Comparison of ENCODE assay signal across 7 mouse cellular contexts in the genomic region with DNA sequence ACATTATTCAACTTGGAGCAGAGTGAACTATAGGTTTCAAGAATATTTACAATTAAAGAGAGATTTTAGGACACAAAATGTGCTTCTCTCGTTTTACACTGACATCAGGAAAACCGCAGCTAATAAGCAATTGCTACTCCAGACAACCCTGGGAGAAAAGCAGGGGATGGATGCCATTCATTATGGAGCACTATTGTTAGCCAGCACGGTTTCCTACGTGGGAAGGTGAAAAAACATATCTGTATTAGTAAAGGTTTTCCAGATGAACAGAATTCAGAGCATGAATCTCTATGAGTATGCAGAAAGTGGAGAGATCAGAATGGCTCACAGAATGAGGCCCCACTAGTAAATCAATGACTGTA.
DNase-seq lines count a peak whose midpoint lies in the region; ATAC-seq lines count a peak whose summit lies in the region.
"Not testable (repeated sequence)": the region's sequence is repeated elsewhere in the genome, so short reads cannot be mapped to it uniquely, and the experiment has no call there.

No protein-coding gene starts in this region.

- H3K4me2 ChIP-seq in forebrain, embryonic 11.5 days (ENCODE audit: low read depth, low read length, severe bottlenecking), result peak overlapping the region; percentile 29; the same call in 1 of the 2 replicates
- H3K4me2 ChIP-seq in heart, embryonic 14.5 days (ENCODE audit: low read length), result peak overlapping the region; percentile 63
- H3K4me2 ChIP-seq in intestine, embryonic 15.5 days (replicated peaks), result peak overlapping the region; percentile 48
- peak overlapping the region; percentile 51 for H3K4me2 ChIP-seq in limb, embryonic 13.5 days (replicated peaks)
- H3K4me2 ChIP-seq in lung, embryonic 16.5 days (ENCODE audit: low read depth, low read length), result peak overlapping the region; percentile 46
- peak overlapping the region; percentile 53 for H3K4me2 ChIP-seq in neural tube, embryonic 12.5 days (replicated peaks)

- H3K27me3 ChIP-seq in forebrain, embryonic 11.5 days (ENCODE audit: control insufficient read depth, insufficient read depth, low read length); heart, embryonic 14.5 days (ENCODE audit: control insufficient read depth, insufficient read depth, low read length); intestine, embryonic 15.5 days (replicated peaks); limb, embryonic 13.5 days; lung, embryonic 16.5 days (ENCODE audit: control insufficient read depth, insufficient read depth, low read depth, low read length); neural tube, embryonic 12.5 days (replicated peaks): not testable (repeated sequence)

- not testable (repeated sequence) for H3K27ac ChIP-seq in brown adipose tissue, adult 24 weeks (replicated peaks; ENCODE audit: low read depth, low read length); forebrain, embryonic 11.5 days (ENCODE audit: low read depth, low read length); heart, embryonic 14.5 days (replicated peaks in 1 of 2; ENCODE audit: control insufficient read depth in 1 of 2, insufficient read depth in 1 of 2, low read depth in 2 of 2, low read length in 2 of 2); limb, embryonic 13.5 days; lung, embryonic 16.5 days (ENCODE audit: low read length); neural tube, embryonic 12.5 days
- 0 out of 2 replicates have a peak overlapping the region, but pooled peaks have one; percentile 13 for H3K27ac ChIP-seq in intestine, embryonic 15.5 days

- H3K9ac ChIP-seq in forebrain, embryonic 11.5 days (ENCODE audit: low read length), result peak overlapping the region; percentile 47; the same call in 1 of the 2 replicates
- H3K9ac ChIP-seq in heart, embryonic 14.5 days (ENCODE audit: low read length), result peak overlapping the region; percentile 62
- not testable (repeated sequence) for H3K9ac ChIP-seq in intestine, embryonic 15.5 days; lung, embryonic 16.5 days (ENCODE audit: low read length); neural tube, embryonic 12.5 days
- peak overlapping the region; percentile 54; the same call in 1 of the 2 replicates for H3K9ac ChIP-seq in limb, embryonic 13.5 days

- not testable (repeated sequence) for DNase-seq in forebrain, embryonic 11.5 days (ENCODE audit: low spot score)

- not testable (repeated sequence) for H3K36me3 ChIP-seq in forebrain, embryonic 11.5 days (ENCODE audit: control insufficient read depth, insufficient read depth, low read length); heart, embryonic 14.5 days (ENCODE audit: control insufficient read depth, insufficient read depth, low read length); intestine, embryonic 15.5 days; lung, embryonic 16.5 days (ENCODE audit: control insufficient read depth, insufficient read depth, low read length); neural tube, embryonic 12.5 days
- H3K36me3 ChIP-seq in limb, embryonic 13.5 days, result peaks cover 20% of the 10 kb centered on the region

- H3K4me3 ChIP-seq in brown adipose tissue, adult 24 weeks (ENCODE audit: insufficient read depth, low read depth, low read length), result peak overlapping the region; percentile 72; the same call in 1 of the 2 replicates
- H3K4me3 ChIP-seq in forebrain, embryonic 11.5 days (ENCODE audit: low read depth, low read length), result peak overlapping the region; percentile 35
- H3K4me3 ChIP-seq in heart, embryonic 14.5 days (ENCODE audit: control insufficient read depth in 1 of 2, insufficient read depth in 1 of 2, low read depth in 1 of 2, low read length in 2 of 2), result peak overlapping the region; percentile 48 to 60
- H3K4me3 ChIP-seq in intestine, embryonic 15.5 days (replicated peaks), result peak overlapping the region; percentile 50
- peak overlapping the region; percentile 53 for H3K4me3 ChIP-seq in limb, embryonic 13.5 days
- H3K4me3 ChIP-seq in lung, embryonic 16.5 days (ENCODE audit: low read length), result peak overlapping the region; percentile 53
- peak overlapping the region; percentile 44 for H3K4me3 ChIP-seq in neural tube, embryonic 12.5 days

- ATAC-seq in forebrain, embryonic 11.5 days (replicated peaks; ENCODE audit: low FRiP score); heart, embryonic 14.5 days (ENCODE audit: insufficient number of reproducible peaks, insufficient read depth, low FRiP score, low read depth); intestine, embryonic 15.5 days; limb, embryonic 13.5 days (ENCODE audit: low FRiP score, low read depth); lung, embryonic 16.5 days (ENCODE audit: low read depth): not testable (repeated sequence)
- peak; percentile 67 for ATAC-seq in neural tube, embryonic 12.5 days (ENCODE audit: low FRiP score, low read depth)

- WGBS in forebrain, embryonic 11.5 days, result 24% methylated on average over 4 of the region's 4 CpGs
- WGBS in heart, embryonic 14.5 days, result 25% methylated on average over 4 of the region's 4 CpGs
- 19% methylated on average over 4 of the region's 4 CpGs for WGBS in intestine, embryonic 15.5 days
- WGBS in limb, embryonic 13.5 days, result 35% methylated on average over 4 of the region's 4 CpGs
- WGBS in lung, embryonic 16.5 days, result 31% methylated on average over 4 of the region's 4 CpGs
- WGBS in neural tube, embryonic 12.5 days, result 23% methylated on average over 4 of the region's 4 CpGs

- H3K4me1 ChIP-seq in brown adipose tissue, adult 24 weeks (ENCODE audit: control insufficient read depth, insufficient read depth, insufficient read length, low read length); forebrain, embryonic 11.5 days (replicated peaks; ENCODE audit: control insufficient read depth, insufficient read depth, low read length); heart, embryonic 14.5 days (ENCODE audit: control insufficient read depth in 2 of 2, insufficient read depth in 2 of 2, low read length in 2 of 2); intestine, embryonic 15.5 days (replicated peaks); limb, embryonic 13.5 days; lung, embryonic 16.5 days (replicated peaks; ENCODE audit: control insufficient read depth, insufficient read depth, low read length); neural tube, embryonic 12.5 days: not testable (repeated sequence)

- not testable (repeated sequence) for H3K9me3 ChIP-seq in forebrain, embryonic 11.5 days (ENCODE audit: control insufficient read depth, low read length); heart, embryonic 14.5 days (ENCODE audit: control insufficient read depth, low read length); intestine, embryonic 15.5 days; lung, embryonic 16.5 days (ENCODE audit: control insufficient read depth, low read length); neural tube, embryonic 12.5 days
- H3K9me3 ChIP-seq in limb, embryonic 13.5 days, result peaks cover 19% of the 10 kb centered on the region
